Mouse (Mus musculus): ENCODE results near the gene Cd276. TPM values are rescaled to one million over a fixed set of nuclear protein-coding genes. Genes with fewer than 3 reads are reported as not detected.
"Not testable (repeated sequence)": the region's sequence is repeated elsewhere in the genome, so short reads cannot be mapped to it uniquely, and the experiment has no call there.

Cd276 gene
- polyA plus RNA-seq, 1 experiment from 2014 or later: 35.6 TPM

DNA sequence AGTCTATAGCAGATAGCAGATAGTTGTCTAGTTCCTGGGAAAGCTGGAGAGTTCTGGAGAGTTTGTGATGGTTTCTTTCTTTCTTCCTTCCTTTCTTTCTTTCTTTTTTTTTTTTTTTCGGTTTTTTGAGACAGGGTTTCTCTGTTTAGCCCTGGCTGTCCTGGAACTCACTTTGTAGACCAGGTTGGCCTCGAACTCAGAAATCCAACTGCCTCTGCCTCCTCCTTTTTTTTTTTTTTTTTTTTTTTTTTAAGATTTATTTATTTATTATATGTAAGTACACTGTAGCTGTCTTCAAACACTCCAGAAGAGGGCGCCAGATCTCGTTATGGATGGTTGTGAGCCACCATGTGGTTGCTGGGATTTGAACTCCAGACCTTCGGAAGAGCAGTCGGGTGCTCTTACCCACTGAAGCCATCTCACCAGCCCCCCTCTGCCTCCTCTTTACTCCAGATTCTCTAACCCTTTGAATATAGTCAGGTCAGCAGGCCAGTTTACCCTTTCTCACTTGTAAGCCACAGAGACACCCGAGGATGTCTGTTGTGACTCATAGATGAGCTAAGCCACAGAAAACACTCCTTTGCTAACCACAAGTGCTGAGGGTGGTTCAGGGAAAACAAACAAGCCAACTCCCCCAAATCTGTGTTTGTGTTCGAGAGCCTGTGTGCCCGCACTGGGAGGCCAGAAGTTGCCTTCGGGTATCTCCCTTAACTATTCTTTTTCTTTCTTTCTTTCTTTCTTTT, 25.4 kb upstream of the Cd276 start:
- DNase-seq (ENCODE audit: low spot score); H3K36me3 ChIP-seq (ENCODE audit: control insufficient read depth, insufficient read depth, low read length); H3K27me3 ChIP-seq (replicated peaks; ENCODE audit: control insufficient read depth, insufficient read depth, low read length); H3K9ac ChIP-seq (ENCODE audit: low read length); H3K4me3 ChIP-seq (ENCODE audit: low read depth, low read length); ATAC-seq (replicated peaks; ENCODE audit: low FRiP score, low TSS enrichment, low read depth); H3K4me1 ChIP-seq (replicated peaks; ENCODE audit: control insufficient read depth, insufficient read depth, low read length); H3K4me2 ChIP-seq (ENCODE audit: low read length); H3K9me3 ChIP-seq (ENCODE audit: control insufficient read depth, low read length): not testable (repeated sequence)
- H3K27ac ChIP-seq (ENCODE audit: low read depth): 0 out of 2 replicates have a peak overlapping the region, but pooled peaks have one; percentile 87
- WGBS: 77% methylated on average over 10 of the region's 10 CpGs

DNA sequence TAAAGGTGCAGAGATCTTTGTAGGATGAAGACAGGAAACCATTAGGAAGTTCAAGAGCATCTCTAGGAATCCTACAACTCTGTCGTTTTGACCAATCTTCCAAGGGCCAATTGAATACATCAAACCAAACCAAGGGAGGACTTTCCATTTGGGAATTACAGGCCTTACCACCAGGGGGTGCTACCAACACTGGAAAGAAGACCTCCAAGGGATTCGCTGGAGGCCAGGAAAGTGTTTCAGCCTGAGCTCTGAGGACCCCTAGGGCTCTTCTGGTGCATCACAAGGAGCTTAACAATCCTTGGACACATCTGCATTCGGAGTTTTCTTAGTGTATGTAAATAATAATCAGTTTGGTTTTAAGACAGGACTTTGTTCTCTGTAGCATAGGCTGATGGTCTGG, 23.4 kb upstream of the Cd276 start:
- H3K4me2 ChIP-seq (ENCODE audit: low read length): no peak overlapping the region

DNA sequence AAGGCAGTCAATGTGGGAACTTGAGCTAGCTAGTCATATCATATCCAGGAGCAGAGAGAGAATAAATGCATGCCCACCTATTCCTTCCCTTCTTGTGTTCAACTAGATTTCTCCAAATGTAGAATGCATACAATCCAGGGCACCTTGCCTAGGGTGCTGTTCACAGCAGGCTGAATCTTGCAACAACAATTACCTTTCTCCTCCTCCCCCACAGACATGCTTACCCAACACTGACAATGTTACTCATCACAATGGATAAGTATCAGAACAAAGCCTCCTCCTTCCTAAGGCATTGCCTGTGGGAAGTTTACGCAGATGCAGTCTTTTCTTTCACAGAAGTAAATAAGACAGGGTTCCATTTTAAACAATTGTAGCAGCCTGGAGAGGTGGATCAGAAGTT, 15.8 kb upstream of the Cd276 start:
- no peak for ATAC-seq (replicated peaks; ENCODE audit: low FRiP score, low TSS enrichment, low read depth)

More for the DNA sequence above, 23.4 kb upstream of the Cd276 start:
- Histone ChIP-seq H3K9ac (ENCODE audit: low read length) (no peak overlapping the region), H3K9me3 (ENCODE audit: control insufficient read depth, low read length) (no peaks in the 10 kb centered on the region), H3K36me3 (ENCODE audit: control insufficient read depth, insufficient read depth, low read length) (no peaks in the 10 kb centered on the region), H3K4me1 (replicated peaks; ENCODE audit: control insufficient read depth, insufficient read depth, low read length) (peaks cover 3% of the 10 kb centered on the region; the same call in 1 of the 2 replicates), H3K4me3 (ENCODE audit: low read depth, low read length) (no peak overlapping the region), H3K27me3 (replicated peaks; ENCODE audit: control insufficient read depth, insufficient read depth, low read length) (no peaks in the 10 kb centered on the region), H3K27ac (ENCODE audit: low read depth) (no peak overlapping the region)
- WGBS: 24% methylated on average over 3 of the region's 3 CpGs
- DNase-seq (ENCODE audit: low spot score) (peak; percentile 84), ATAC-seq (replicated peaks; ENCODE audit: low FRiP score, low TSS enrichment, low read depth) (no peak)

DNA sequence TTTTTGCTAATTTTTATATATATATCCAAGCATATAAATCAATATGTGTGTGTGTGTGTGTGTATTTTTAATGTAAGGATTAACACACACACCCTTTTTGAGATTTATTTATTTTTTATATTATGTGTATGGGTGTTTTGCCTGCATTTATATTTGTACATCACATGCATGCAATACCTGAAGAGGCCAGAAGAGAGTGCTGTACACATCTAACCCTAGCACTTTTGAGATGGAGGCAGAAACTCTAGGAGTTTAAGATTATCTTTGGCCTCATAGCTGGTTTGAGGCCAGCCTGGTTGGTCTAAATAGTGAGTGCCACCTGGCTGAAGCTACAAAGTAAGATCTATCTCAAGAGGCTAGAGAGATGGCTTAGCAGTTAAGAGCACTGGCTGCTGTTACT, 12.4 kb upstream of the Cd276 start:
- H3K4me1 ChIP-seq (replicated peaks; ENCODE audit: control insufficient read depth, insufficient read depth, low read length): no peaks in the 10 kb centered on the region
- H3K9me3 ChIP-seq (ENCODE audit: control insufficient read depth, low read length): no peaks in the 10 kb centered on the region
- no peak overlapping the region for H3K27ac ChIP-seq (ENCODE audit: low read depth)
- ATAC-seq (replicated peaks; ENCODE audit: low FRiP score, low TSS enrichment, low read depth): no peak
- peak; percentile 45 for DNase-seq (ENCODE audit: low spot score)
- H3K4me2 ChIP-seq (ENCODE audit: low read length): no peak overlapping the region
- no peaks in the 10 kb centered on the region for H3K27me3 ChIP-seq (replicated peaks; ENCODE audit: control insufficient read depth, insufficient read depth, low read length)
- H3K36me3 ChIP-seq (ENCODE audit: control insufficient read depth, insufficient read depth, low read length): no peaks in the 10 kb centered on the region
- H3K4me3 ChIP-seq (ENCODE audit: low read depth, low read length): no peak overlapping the region
- no peak overlapping the region for H3K9ac ChIP-seq (ENCODE audit: low read length)

More for the DNA sequence above, 15.8 kb upstream of the Cd276 start:
- H3K27ac ChIP-seq (ENCODE audit: low read depth): no peak overlapping the region
- no peaks in the 10 kb centered on the region for H3K27me3 ChIP-seq (replicated peaks; ENCODE audit: control insufficient read depth, insufficient read depth, low read length)
- no peaks in the 10 kb centered on the region for H3K36me3 ChIP-seq (ENCODE audit: control insufficient read depth, insufficient read depth, low read length)
- no peak overlapping the region for H3K4me3 ChIP-seq (ENCODE audit: low read depth, low read length)
- H3K4me1 ChIP-seq (replicated peaks; ENCODE audit: control insufficient read depth, insufficient read depth, low read length): no peaks in the 10 kb centered on the region
- no peak overlapping the region for H3K4me2 ChIP-seq (ENCODE audit: low read length)
- 81% methylated on average over 1 of the region's 1 CpGs for WGBS
- no peak overlapping the region for H3K9ac ChIP-seq (ENCODE audit: low read length)
- no peaks in the 10 kb centered on the region for H3K9me3 ChIP-seq (ENCODE audit: control insufficient read depth, low read length)
- no peak for DNase-seq (ENCODE audit: low spot score)

DNA sequence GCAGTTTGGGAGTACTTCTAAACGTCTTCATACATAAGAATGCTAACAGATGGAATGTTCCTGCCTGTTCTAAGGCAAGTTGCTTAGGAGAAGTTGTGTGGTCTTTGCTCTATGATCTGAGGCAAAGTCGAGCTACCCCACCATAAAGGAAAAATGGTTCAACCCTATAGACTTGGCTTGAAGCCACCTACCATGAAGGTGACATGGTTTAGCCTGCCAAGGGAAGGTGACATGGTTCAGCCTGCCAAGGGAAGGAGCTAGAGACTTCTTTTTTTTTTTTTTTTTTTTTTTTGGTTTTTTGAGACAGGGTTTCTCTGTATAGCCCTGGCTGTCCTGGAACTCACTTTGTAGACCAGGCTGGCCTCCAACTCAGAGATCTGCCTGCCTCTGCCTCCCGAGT, 10.7 kb upstream of the Cd276 start:
- H3K4me2 ChIP-seq (ENCODE audit: low read length); H3K4me1 ChIP-seq (replicated peaks; ENCODE audit: control insufficient read depth, insufficient read depth, low read length); ATAC-seq (replicated peaks; ENCODE audit: low FRiP score, low TSS enrichment, low read depth); H3K9me3 ChIP-seq (ENCODE audit: control insufficient read depth, low read length); H3K9ac ChIP-seq (ENCODE audit: low read length); H3K27ac ChIP-seq (ENCODE audit: low read depth); H3K4me3 ChIP-seq (ENCODE audit: low read depth, low read length); H3K27me3 ChIP-seq (replicated peaks; ENCODE audit: control insufficient read depth, insufficient read depth, low read length); H3K36me3 ChIP-seq (ENCODE audit: control insufficient read depth, insufficient read depth, low read length): not testable (repeated sequence)
- peak; percentile 24 for DNase-seq (ENCODE audit: low spot score)
- WGBS: 80% methylated on average over 3 of the region's 3 CpGs

DNA sequence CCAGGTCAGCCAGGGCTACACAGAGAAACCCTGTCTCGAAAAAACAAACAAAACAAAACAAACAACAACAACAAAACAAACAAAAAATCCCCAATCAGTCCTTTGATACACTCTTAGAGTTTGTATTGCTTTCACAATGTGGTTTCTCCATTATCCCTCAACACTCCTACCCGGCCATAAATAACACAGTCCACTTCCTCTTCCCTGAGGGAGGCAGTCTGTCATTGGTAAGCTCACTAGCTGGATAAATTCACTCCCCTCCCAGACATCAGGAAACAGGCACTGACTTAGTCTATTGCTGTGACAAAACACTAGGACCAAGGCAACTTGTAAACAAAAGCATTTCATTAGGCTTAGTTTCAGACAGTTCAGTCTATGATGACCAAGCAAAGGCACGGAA, 5.0 kb upstream of the Cd276 start:
- Histone ChIP-seq H3K9ac (ENCODE audit: low read length) (no peak overlapping the region), H3K27ac (ENCODE audit: low read depth) (no peak overlapping the region), H3K4me2 (ENCODE audit: low read length) (no peak overlapping the region), H3K36me3 (ENCODE audit: control insufficient read depth, insufficient read depth, low read length) (no peaks in the 10 kb centered on the region), H3K4me1 (replicated peaks; ENCODE audit: control insufficient read depth, insufficient read depth, low read length) (peaks cover 11% of the 10 kb centered on the region; the same call in 1 of the 2 replicates), H3K9me3 (ENCODE audit: control insufficient read depth, low read length) (no peaks in the 10 kb centered on the region), H3K4me3 (ENCODE audit: low read depth, low read length) (no peak overlapping the region), H3K27me3 (replicated peaks; ENCODE audit: control insufficient read depth, insufficient read depth, low read length) (no peaks in the 10 kb centered on the region)
- DNase-seq (ENCODE audit: low spot score) (no peak), ATAC-seq (replicated peaks; ENCODE audit: low FRiP score, low TSS enrichment, low read depth) (no peak)
- WGBS: 59% methylated on average over 3 of the region's 3 CpGs

DNA sequence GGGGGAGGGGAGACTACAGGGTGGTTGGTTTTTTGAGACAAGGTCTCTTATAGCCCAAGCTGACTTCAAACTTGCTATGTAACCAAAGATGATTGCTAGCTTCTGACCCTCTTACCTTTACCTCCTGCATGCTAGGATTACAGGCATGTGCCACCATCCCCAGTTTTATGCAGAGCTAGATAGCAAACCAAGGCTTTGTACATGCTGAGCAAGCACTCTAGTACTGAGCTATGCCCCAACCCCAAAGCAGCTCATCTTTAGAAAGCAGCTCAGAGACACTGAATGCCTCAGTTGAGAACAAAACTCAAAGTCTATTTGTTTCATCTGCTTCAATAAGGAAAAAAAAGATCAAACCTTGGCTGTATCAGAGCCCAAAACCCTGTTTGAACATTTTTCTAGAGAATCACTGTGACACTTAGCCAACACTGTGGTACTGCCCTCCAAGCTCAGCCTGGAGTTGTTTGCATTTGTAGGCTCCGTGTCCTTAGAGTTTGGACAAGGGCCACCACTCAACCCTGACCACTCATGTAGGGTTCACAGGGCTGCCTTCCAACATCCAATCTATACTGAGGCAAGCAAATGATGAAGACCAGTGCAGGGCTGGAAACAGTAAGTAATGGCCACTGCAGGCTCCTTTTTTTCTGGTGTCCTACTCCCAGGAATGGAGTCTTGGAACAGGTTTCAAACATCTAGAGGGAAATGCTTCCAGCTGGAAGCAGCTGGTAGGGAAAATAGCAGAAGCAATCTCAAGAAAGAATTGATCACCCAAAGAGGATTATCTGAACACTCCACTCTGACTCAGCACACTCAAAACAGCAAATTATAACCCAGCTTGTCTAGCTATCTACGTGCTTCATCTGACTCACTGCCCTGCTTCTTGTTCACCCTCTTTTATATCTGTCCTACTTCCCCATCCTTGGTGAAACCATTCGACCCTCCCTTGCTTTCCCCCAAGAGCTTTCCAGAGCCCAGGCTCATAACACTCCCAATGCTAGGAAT, 2.5 kb upstream of the Cd276 start:
- Histone ChIP-seq H3K9ac (ENCODE audit: low read length) (no peak overlapping the region), H3K4me3 (ENCODE audit: low read depth, low read length) (no peak overlapping the region), H3K27me3 (replicated peaks; ENCODE audit: control insufficient read depth, insufficient read depth, low read length) (no peaks in the 10 kb centered on the region), H3K4me1 (replicated peaks; ENCODE audit: control insufficient read depth, insufficient read depth, low read length) (peaks cover 19% of the 10 kb centered on the region), H3K4me2 (ENCODE audit: low read length) (no peak overlapping the region), H3K27ac (ENCODE audit: low read depth) (no peak overlapping the region), H3K9me3 (ENCODE audit: control insufficient read depth, low read length) (no peaks in the 10 kb centered on the region), H3K36me3 (ENCODE audit: control insufficient read depth, insufficient read depth, low read length) (no peaks in the 10 kb centered on the region)
- DNase-seq (ENCODE audit: low spot score) (no peak), ATAC-seq (replicated peaks; ENCODE audit: low FRiP score, low TSS enrichment, low read depth) (no peak)
- 56% methylated on average over 3 of the region's 3 CpGs for WGBS

DNA sequence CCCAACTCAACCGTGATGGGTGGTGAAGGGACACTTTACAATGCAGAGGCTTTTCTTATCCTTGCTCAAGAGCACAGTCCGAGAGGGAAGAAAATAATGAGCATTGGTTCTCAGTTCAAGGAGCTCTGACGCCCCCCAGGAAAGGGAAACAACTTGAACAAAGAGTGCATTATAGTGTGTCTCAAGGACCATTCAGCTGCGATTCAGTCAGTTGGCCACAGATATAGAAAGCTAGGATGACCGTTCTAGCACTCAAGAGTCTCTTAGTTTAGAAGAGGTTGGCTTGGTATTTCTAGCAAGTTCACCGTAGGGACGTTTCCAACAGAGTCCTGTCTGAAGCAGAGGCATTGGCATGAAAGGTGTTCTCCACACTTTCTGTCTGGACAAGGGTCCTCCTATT, 1.4 kb upstream of the Cd276 start:
- Histone ChIP-seq H3K9ac (ENCODE audit: low read length) (no peak overlapping the region), H3K27ac (ENCODE audit: low read depth) (no peak overlapping the region), H3K36me3 (ENCODE audit: control insufficient read depth, insufficient read depth, low read length) (no peaks in the 10 kb centered on the region), H3K4me1 (replicated peaks; ENCODE audit: control insufficient read depth, insufficient read depth, low read length) (peaks cover 23% of the 10 kb centered on the region), H3K4me3 (ENCODE audit: low read depth, low read length) (no peak overlapping the region), H3K27me3 (replicated peaks; ENCODE audit: control insufficient read depth, insufficient read depth, low read length) (no peaks in the 10 kb centered on the region), H3K4me2 (ENCODE audit: low read length) (no peak overlapping the region), H3K9me3 (ENCODE audit: control insufficient read depth, low read length) (no peaks in the 10 kb centered on the region)
- DNase-seq (ENCODE audit: low spot score) (no peak), ATAC-seq (replicated peaks; ENCODE audit: low FRiP score, low TSS enrichment, low read depth) (no peak)
- WGBS: 68% methylated on average over 7 of the region's 7 CpGs

Data from intestine, embryonic 14.5 days (tissue).